Mouse (Mus musculus): ENCODE data around the gene Tmem14a. TPM values are rescaled to one million over a fixed set of nuclear protein-coding genes. Genes with fewer than 3 reads are reported as not detected.
A peak's percentile ranks its signal among the peaks of the same experiment; 100 is the strongest.
"Not testable (repeated sequence)": the region's sequence is repeated elsewhere in the genome, so short reads cannot be mapped to it uniquely, and the experiment has no call there.

Gene Tmem14a
- total RNA-seq, 2 experiments from 2014 or later = 48.1 to 52.1 TPM

- DNase-seq (ENCODE audit: low spot score in 2 of 2) = no peak
Observed at GRCm38 (mm10) chr1:21251661-21252060, 33.3 kb downstream of the Tmem14a start.

GRCm38 (mm10) chr1:21252566-21253302 lies 34.4 kb downstream of the Tmem14a start:
- DNase-seq (ENCODE audit: low spot score in 2 of 2) = no peak

GRCm38 (mm10) chr1:21253303-21253650 lies 34.9 kb downstream of the Tmem14a start:
- DNase-seq (ENCODE audit: low spot score in 2 of 2) = no peak

GRCm38 (mm10) chr1:21253856-21254255 lies 35.5 kb downstream of the Tmem14a start:
- no peak for DNase-seq (ENCODE audit: low spot score in 2 of 2)

- DNase-seq (ENCODE audit: low spot score in 2 of 2) = no peak
Observed at GRCm38 (mm10) chr1:21255625-21256345, 37.4 kb downstream of the Tmem14a start.

- no peak for DNase-seq (ENCODE audit: low spot score in 2 of 2)
Observed at GRCm38 (mm10) chr1:21256391-21256790, 38.0 kb downstream of the Tmem14a start.

- no peak for DNase-seq (ENCODE audit: low spot score in 2 of 2)
Observed at GRCm38 (mm10) chr1:21256871-21257270, 38.5 kb downstream of the Tmem14a start.

- DNase-seq (ENCODE audit: low spot score in 2 of 2) = not testable (repeated sequence)
Observed at GRCm38 (mm10) chr1:21259981-21260380, 41.6 kb downstream of the Tmem14a start.

GRCm38 (mm10) chr1:21262401-21262800 lies 44.0 kb downstream of the Tmem14a start:
- no peak for DNase-seq (ENCODE audit: low spot score in 2 of 2)

- DNase-seq (ENCODE audit: low spot score in 2 of 2) = no peak
Observed at GRCm38 (mm10) chr1:21263986-21264385, 45.6 kb downstream of the Tmem14a start.

- no peak for DNase-seq (ENCODE audit: low spot score in 2 of 2)
Observed at GRCm38 (mm10) chr1:21264747-21265146, 46.4 kb downstream of the Tmem14a start.

GRCm38 (mm10) chr1:21266766-21267165 lies 48.4 kb downstream of the Tmem14a start:
- no peak for DNase-seq (ENCODE audit: low spot score in 2 of 2)

- not testable (repeated sequence) for DNase-seq (ENCODE audit: low spot score in 2 of 2)
Observed at GRCm38 (mm10) chr1:21267466-21267865, 49.1 kb downstream of the Tmem14a start.

- DNase-seq (ENCODE audit: low spot score in 2 of 2) = peak; percentile 67 to 90
Observed at GRCm38 (mm10) chr1:21271343-21272055, 53.1 kb downstream of the Tmem14a start.

- DNase-seq (ENCODE audit: low spot score in 2 of 2) = peak; percentile 10 to 15
Observed at GRCm38 (mm10) chr1:21272056-21272431, 53.7 kb downstream of the Tmem14a start.

GRCm38 (mm10) chr1:21273091-21273490 lies 54.7 kb downstream of the Tmem14a start:
- no peak for DNase-seq (ENCODE audit: low spot score in 2 of 2)

GRCm38 (mm10) chr1:21274437-21275040 lies 56.2 kb downstream of the Tmem14a start:
- no peak for DNase-seq (ENCODE audit: low spot score in 2 of 2)

- DNase-seq (ENCODE audit: low spot score in 2 of 2) = not testable (repeated sequence)
Observed at GRCm38 (mm10) chr1:21275366-21275765, 57.0 kb downstream of the Tmem14a start.

GRCm38 (mm10) chr1:21276158-21276557 lies 57.8 kb downstream of the Tmem14a start:
- DNase-seq (ENCODE audit: low spot score in 2 of 2) = not testable (repeated sequence)
